Mouse (Mus musculus): ENCODE measurements around the gene Tlk1. TPM values are rescaled to one million over a fixed set of nuclear protein-coding genes. Genes with fewer than 3 reads are reported as not detected.
A peak's percentile ranks its signal among the peaks of the same experiment; 100 is the strongest.

The Tlk1 gene
- polyA plus RNA-seq, 1 experiment from 2014 or later = 40.8 TPM

DNA sequence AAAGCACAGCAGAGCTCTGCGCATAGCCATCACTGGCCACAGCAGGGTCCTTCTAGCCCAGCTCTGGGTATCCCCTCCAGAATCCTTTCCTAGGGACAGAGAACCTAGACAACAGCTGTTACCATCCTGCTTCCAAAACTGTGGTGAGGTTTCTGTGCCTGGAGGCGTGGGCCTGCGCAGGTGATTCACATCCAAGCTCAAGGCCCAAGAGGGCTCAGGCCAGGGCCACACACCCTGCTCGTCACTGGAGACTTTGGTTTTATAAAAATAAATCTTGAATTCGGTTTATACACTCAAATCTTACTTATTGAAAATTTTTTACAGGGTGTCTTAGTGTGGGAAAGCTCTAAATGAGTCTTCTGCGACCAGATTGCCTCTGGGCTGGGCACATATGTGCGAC lies 115.3 kb downstream of the Tlk1 start:
- Histone ChIP-seq H3K27ac (no peak overlapping the region), H3K4me3 (replicated peaks; ENCODE audit: low read depth, low read length) (no peak overlapping the region), H3K36me3 (ENCODE audit: insufficient read depth, low read length) (peaks cover 27% of the 10 kb centered on the region; the same call in 1 of the 2 replicates), H3K9ac (ENCODE audit: low read depth, low read length) (no peak overlapping the region), H3K4me2 (ENCODE audit: low read length) (no peak overlapping the region), H3K27me3 (ENCODE audit: insufficient read depth, low read length) (no peaks in the 10 kb centered on the region), H3K9me3 (replicated peaks; ENCODE audit: low read length) (no peaks in the 10 kb centered on the region), H3K4me1 (replicated peaks; ENCODE audit: insufficient read depth, low read length) (no peaks in the 10 kb centered on the region)
- WGBS = 95% methylated on average over 7 of the region's 7 CpGs
- ATAC-seq (replicated peaks; ENCODE audit: low FRiP score, low read depth) = no peak
- no peak for DNase-seq (ENCODE audit: low spot score)
- TF ChIP-seq CTCF (IDR thresholded peaks at IDR 0.05; ENCODE audit: low read depth) = no peak

- TF ChIP-seq CTCF (IDR thresholded peaks at IDR 0.05; ENCODE audit: low read depth) = no peak
- Histone ChIP-seq H3K4me1 (replicated peaks; ENCODE audit: insufficient read depth, low read length) (0 out of 2 replicates have a peak, but pooled peaks cover 3% of the 10 kb centered on the region), H3K27ac (no peak overlapping the region), H3K4me3 (replicated peaks; ENCODE audit: low read depth, low read length) (no peak overlapping the region), H3K9me3 (replicated peaks; ENCODE audit: low read length) (no peaks in the 10 kb centered on the region), H3K4me2 (ENCODE audit: low read length) (no peak overlapping the region), H3K9ac (ENCODE audit: low read depth, low read length) (no peak overlapping the region), H3K36me3 (ENCODE audit: insufficient read depth, low read length) (peaks cover 20% of the 10 kb centered on the region; the same call in 1 of the 2 replicates), H3K27me3 (ENCODE audit: insufficient read depth, low read length) (no peaks in the 10 kb centered on the region)
- DNase-seq (ENCODE audit: low spot score) (no peak), ATAC-seq (replicated peaks; ENCODE audit: low FRiP score, low read depth) (no peak)
- 61% methylated on average over 13 of the region's 13 CpGs for WGBS
These were observed 116.4 kb downstream of the Tlk1 start for GRCm38 (mm10) chr2:70708986-70709730.

DNA sequence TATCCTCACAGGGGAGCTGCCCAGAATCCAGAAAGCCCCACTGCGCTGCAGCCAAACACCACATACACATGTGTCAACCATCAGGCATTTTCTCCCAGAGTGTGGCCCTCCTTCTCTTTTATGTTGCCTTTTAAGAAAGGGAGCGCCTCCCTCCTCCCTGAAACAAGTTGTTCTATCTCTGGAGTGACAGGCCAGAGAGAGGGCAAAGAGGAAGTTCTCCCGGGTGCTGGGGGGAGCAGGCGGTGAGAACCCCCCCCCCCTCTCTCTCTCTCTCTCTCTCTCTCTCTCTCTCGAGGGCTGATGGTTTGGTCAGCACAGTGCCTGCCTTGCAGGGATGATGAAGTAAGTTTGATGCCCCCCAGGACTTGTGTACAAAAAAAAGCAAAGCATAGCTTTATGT lies 123.1 kb downstream of the Tlk1 start:
- no peak for ATAC-seq (replicated peaks; ENCODE audit: low FRiP score, low read depth)

GRCm38 (mm10) chr2:70701571-70701970 lies 124.0 kb downstream of the Tlk1 start:
- no peaks in the 10 kb centered on the region for H3K9me3 ChIP-seq (replicated peaks; ENCODE audit: low read length)
- 59% methylated on average over 9 of the region's 9 CpGs for WGBS
- DNase-seq (ENCODE audit: low spot score) = no peak
- no peak overlapping the region for H3K27ac ChIP-seq
- no peaks in the 10 kb centered on the region for H3K27me3 ChIP-seq (ENCODE audit: insufficient read depth, low read length)
- H3K4me3 ChIP-seq (replicated peaks; ENCODE audit: low read depth, low read length) = no peak overlapping the region
- no peak overlapping the region for H3K9ac ChIP-seq (ENCODE audit: low read depth, low read length)
- no peak for TF ChIP-seq CTCF (IDR thresholded peaks at IDR 0.05; ENCODE audit: low read depth)
- no peaks in the 10 kb centered on the region for H3K36me3 ChIP-seq (ENCODE audit: insufficient read depth, low read length)
- no peak overlapping the region for H3K4me2 ChIP-seq (ENCODE audit: low read length)
- ATAC-seq (replicated peaks; ENCODE audit: low FRiP score, low read depth) = no peak
- H3K4me1 ChIP-seq (replicated peaks; ENCODE audit: insufficient read depth, low read length) = 0 out of 2 replicates have a peak, but pooled peaks cover 3% of the 10 kb centered on the region

More for the DNA sequence above, 123.1 kb downstream of the Tlk1 start:
- Histone ChIP-seq H3K9ac (ENCODE audit: low read depth, low read length) (no peak overlapping the region), H3K36me3 (ENCODE audit: insufficient read depth, low read length) (no peaks in the 10 kb centered on the region), H3K27me3 (ENCODE audit: insufficient read depth, low read length) (no peaks in the 10 kb centered on the region), H3K27ac (no peak overlapping the region), H3K4me3 (replicated peaks; ENCODE audit: low read depth, low read length) (no peak overlapping the region), H3K4me1 (replicated peaks; ENCODE audit: insufficient read depth, low read length) (0 out of 2 replicates have a peak, but pooled peaks cover 3% of the 10 kb centered on the region), H3K9me3 (replicated peaks; ENCODE audit: low read length) (no peaks in the 10 kb centered on the region), H3K4me2 (ENCODE audit: low read length) (no peak overlapping the region)
- no peak for DNase-seq (ENCODE audit: low spot score)
- 45% methylated on average over 5 of the region's 5 CpGs for WGBS
- TF ChIP-seq CTCF (IDR thresholded peaks at IDR 0.05; ENCODE audit: low read depth) = no peak

GRCm38 (mm10) chr2:70700851-70701250 lies 124.7 kb downstream of the Tlk1 start:
- no peak overlapping the region for H3K4me2 ChIP-seq (ENCODE audit: low read length)
- TF ChIP-seq CTCF (IDR thresholded peaks at IDR 0.05; ENCODE audit: low read depth) = no peak
- H3K9me3 ChIP-seq (replicated peaks; ENCODE audit: low read length) = no peaks in the 10 kb centered on the region
- H3K27me3 ChIP-seq (ENCODE audit: insufficient read depth, low read length) = no peaks in the 10 kb centered on the region
- no peak overlapping the region for H3K9ac ChIP-seq (ENCODE audit: low read depth, low read length)
- ATAC-seq (replicated peaks; ENCODE audit: low FRiP score, low read depth) = no peak
- H3K4me1 ChIP-seq (replicated peaks; ENCODE audit: insufficient read depth, low read length) = 0 out of 2 replicates have a peak, but pooled peaks cover 3% of the 10 kb centered on the region
- H3K4me3 ChIP-seq (replicated peaks; ENCODE audit: low read depth, low read length) = no peak overlapping the region
- H3K27ac ChIP-seq = no peak overlapping the region
- no peaks in the 10 kb centered on the region for H3K36me3 ChIP-seq (ENCODE audit: insufficient read depth, low read length)
- no peak for DNase-seq (ENCODE audit: low spot score)
- 92% methylated on average over 3 of the region's 3 CpGs for WGBS

DNA sequence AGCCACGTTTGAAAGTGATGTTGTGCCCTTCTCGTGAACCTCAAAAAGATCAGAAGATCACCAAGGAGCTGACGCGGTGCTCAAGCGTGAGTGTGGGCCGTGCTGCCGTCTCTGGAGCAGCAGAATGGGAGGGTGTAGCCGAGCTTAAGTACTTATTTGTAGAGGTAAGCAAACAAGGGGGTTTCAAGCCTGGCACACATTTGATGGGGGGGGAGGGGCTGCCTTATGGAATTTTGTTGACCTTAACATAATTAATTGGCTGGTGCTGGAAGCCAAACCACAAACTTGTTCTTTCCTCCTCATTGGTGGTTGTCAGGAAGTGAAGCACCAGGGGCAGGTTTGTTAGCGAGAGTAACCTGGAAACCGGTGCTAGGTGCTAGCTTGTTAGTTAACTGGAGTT lies 129.8 kb downstream of the Tlk1 start:
- peaks cover 15% of the 10 kb centered on the region for H3K36me3 ChIP-seq (ENCODE audit: insufficient read depth, low read length)
- no peak for TF ChIP-seq CTCF (IDR thresholded peaks at IDR 0.05; ENCODE audit: low read depth)
- no peaks in the 10 kb centered on the region for H3K9me3 ChIP-seq (replicated peaks; ENCODE audit: low read length)
- 79% methylated on average over 10 of the region's 10 CpGs for WGBS
- no peaks in the 10 kb centered on the region for H3K27me3 ChIP-seq (ENCODE audit: insufficient read depth, low read length)
- no peak overlapping the region for H3K27ac ChIP-seq
- H3K4me1 ChIP-seq (replicated peaks; ENCODE audit: insufficient read depth, low read length) = no peaks in the 10 kb centered on the region
- H3K4me3 ChIP-seq (replicated peaks; ENCODE audit: low read depth, low read length) = no peak overlapping the region
- H3K9ac ChIP-seq (ENCODE audit: low read depth, low read length) = no peak overlapping the region
- no peak overlapping the region for H3K4me2 ChIP-seq (ENCODE audit: low read length)
- ATAC-seq (replicated peaks; ENCODE audit: low FRiP score, low read depth) (0 out of 2 replicates have a peak, but pooled peaks have one; percentile 31), DNase-seq (ENCODE audit: low spot score) (no peak)

Data from kidney, postnatal 0 days (tissue).